10 mouse cellular contexts compared by ENCODE assay signal in the genomic region with DNA sequence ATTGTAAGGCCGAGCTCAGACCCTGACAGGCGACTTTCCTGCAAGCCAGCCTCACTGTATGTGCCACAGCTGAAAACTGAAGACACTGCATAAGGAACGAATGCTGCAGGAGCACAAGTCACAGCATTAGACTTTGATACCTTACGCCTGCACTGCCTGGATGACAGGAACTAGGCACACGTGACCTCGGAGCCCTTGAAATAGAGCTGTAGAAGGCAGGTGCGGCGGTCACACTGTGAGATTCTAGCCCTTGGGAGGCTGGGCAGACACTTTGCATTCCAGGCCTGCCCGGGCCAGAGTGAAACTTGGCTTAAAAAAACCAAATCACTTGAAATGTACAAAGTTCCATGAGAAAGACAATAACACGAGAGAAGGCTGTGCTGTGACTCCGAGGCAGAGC. TPM values are rescaled to one million over a fixed set of nuclear protein-coding genes. Genes with fewer than 3 reads are reported as not detected.
DNase-seq lines count a peak whose midpoint lies in the region; ATAC-seq lines count a peak whose summit lies in the region.
"Had no signal": no experiment of that assay in that cellular context is flagged by ENCODE, and none has a peak within 500 bp of the region (broad histone marks: within the 10 kb centered on the region; RNA-seq: fewer than 3 reads in every experiment).

No protein-coding gene starts in this region.

- WGBS in kidney, embryonic 14.5 days = 88% methylated on average over 11 of the region's 11 CpGs
- WGBS in kidney, embryonic 15.5 days = 79% methylated on average over 11 of the region's 11 CpGs
- 91% methylated on average over 11 of the region's 11 CpGs for WGBS in forebrain, embryonic 16.5 days
- WGBS in midbrain, embryonic 13.5 days = 91% methylated on average over 11 of the region's 11 CpGs

- H3K27me3 ChIP-seq in kidney, embryonic 14.5 days (ENCODE audit: control insufficient read depth, insufficient read depth, low read length) = no peaks in the 10 kb centered on the region
- H3K27me3 ChIP-seq in kidney, embryonic 15.5 days = no peaks in the 10 kb centered on the region
- H3K27me3 ChIP-seq in forebrain, embryonic 16.5 days (replicated peaks; ENCODE audit: control insufficient read depth, insufficient read depth, low read length) = no peaks in the 10 kb centered on the region
- H3K27me3 ChIP-seq in midbrain, embryonic 13.5 days = no peaks in the 10 kb centered on the region
- H3K27me3 ChIP-seq: limb, embryonic 12.5 days had no signal

- no peak overlapping the region for H3K4me2 ChIP-seq in kidney, embryonic 14.5 days (replicated peaks; ENCODE audit: low read depth, low read length)
- H3K4me2 ChIP-seq in kidney, embryonic 15.5 days = no peak overlapping the region
- no peak overlapping the region for H3K4me2 ChIP-seq in forebrain, embryonic 16.5 days (ENCODE audit: low read length)
- no peak overlapping the region for H3K4me2 ChIP-seq in midbrain, embryonic 13.5 days (replicated peaks)
- H3K4me2 ChIP-seq: limb, embryonic 12.5 days had no signal

- no peaks in the 10 kb centered on the region for H3K4me1 ChIP-seq in kidney, embryonic 14.5 days (ENCODE audit: control insufficient read depth, insufficient read depth, low read length)
- no peaks in the 10 kb centered on the region for H3K4me1 ChIP-seq in kidney, embryonic 15.5 days
- no peaks in the 10 kb centered on the region for H3K4me1 ChIP-seq in forebrain, embryonic 16.5 days (replicated peaks; ENCODE audit: control insufficient read depth, insufficient read depth, low read length)
- no peaks in the 10 kb centered on the region for H3K4me1 ChIP-seq in midbrain, embryonic 13.5 days (replicated peaks)
- H3K4me1 ChIP-seq: limb, embryonic 12.5 days had no signal

- DNase-seq in kidney, adult 11 months = peak; percentile 85
- DNase-seq in gastrocnemius, adult 8-10 months (ENCODE audit: low spot score in 2 of 2) = peak; percentile 35 to 66
- DNase-seq in naive thymus-derived CD4-positive, alpha-beta T cell, adult 2 months (ENCODE audit: low read depth) = peak; percentile 25
- no peak for DNase-seq in right cerebral cortex, adult 2 months (ENCODE audit: low spot score in 2 of 2)
- DNase-seq: adrenal gland, adult 2 months had no signal

- H3K9ac ChIP-seq in kidney, embryonic 14.5 days (ENCODE audit: low read depth, low read length) = no peak overlapping the region
- no peak overlapping the region for H3K9ac ChIP-seq in kidney, embryonic 15.5 days
- H3K9ac ChIP-seq in forebrain, embryonic 16.5 days (replicated peaks; ENCODE audit: low read depth, low read length) = no peak overlapping the region
- no peak overlapping the region for H3K9ac ChIP-seq in midbrain, embryonic 13.5 days (replicated peaks)
- H3K9ac ChIP-seq: limb, embryonic 12.5 days had no signal

- ATAC-seq in kidney, embryonic 14.5 days (ENCODE audit: low FRiP score, low TSS enrichment) = no peak
- ATAC-seq in kidney, embryonic 15.5 days (replicated peaks; ENCODE audit: low FRiP score) = peak; percentile 66
- ATAC-seq in forebrain, embryonic 16.5 days = no peak
- no peak for ATAC-seq in midbrain, embryonic 13.5 days

- H3K36me3 ChIP-seq in kidney, embryonic 14.5 days (ENCODE audit: control insufficient read depth, insufficient read depth, low read length) = peaks cover 14% of the 10 kb centered on the region; the same call in 1 of the 2 replicates
- peaks cover 27% of the 10 kb centered on the region for H3K36me3 ChIP-seq in kidney, embryonic 15.5 days
- H3K36me3 ChIP-seq in forebrain, embryonic 16.5 days (ENCODE audit: control insufficient read depth, insufficient read depth) = no peaks in the 10 kb centered on the region
- H3K36me3 ChIP-seq in midbrain, embryonic 13.5 days = peaks cover 6% of the 10 kb centered on the region

- H3K27ac ChIP-seq in kidney, embryonic 14.5 days (ENCODE audit: low read depth, low read length) = no peak overlapping the region
- no peak overlapping the region for H3K27ac ChIP-seq in kidney, embryonic 15.5 days
- no peak overlapping the region for H3K27ac ChIP-seq in forebrain, embryonic 16.5 days (ENCODE audit: low read length)
- no peak overlapping the region for H3K27ac ChIP-seq in midbrain, embryonic 13.5 days
- H3K27ac ChIP-seq: limb, embryonic 12.5 days had no signal

- no peaks in the 10 kb centered on the region for H3K9me3 ChIP-seq in kidney, embryonic 14.5 days (ENCODE audit: control insufficient read depth, low read length)
- H3K9me3 ChIP-seq in kidney, embryonic 15.5 days (replicated peaks) = no peaks in the 10 kb centered on the region
- no peaks in the 10 kb centered on the region for H3K9me3 ChIP-seq in forebrain, embryonic 16.5 days (ENCODE audit: control insufficient read depth, low read length)
- H3K9me3 ChIP-seq in midbrain, embryonic 13.5 days = no peaks in the 10 kb centered on the region
- H3K9me3 ChIP-seq: limb, embryonic 12.5 days had no signal

- no peak overlapping the region for H3K4me3 ChIP-seq in kidney, embryonic 14.5 days (ENCODE audit: low read length)
- no peak overlapping the region for H3K4me3 ChIP-seq in kidney, embryonic 15.5 days (replicated peaks)
- no peak overlapping the region for H3K4me3 ChIP-seq in forebrain, embryonic 16.5 days (replicated peaks; ENCODE audit: low read length)
- H3K4me3 ChIP-seq in midbrain, embryonic 13.5 days (replicated peaks) = no peak overlapping the region
- H3K4me3 ChIP-seq: limb, embryonic 12.5 days had no signal

RNA-seq across cellular contexts. Expression of gene Stxbp3, which starts 9.8 kb away (rescaled TPM):
- 27.5 and 32.1 TPM in 2 replicates for polyA plus RNA-seq in kidney, embryonic 14.5 days (2014; fragmentation: Nextera tagmentation; extraction: Ambion mirVana)
- 10 to 100 TPM; 34.9 to 50.3 (median 38.4) TPM for total RNA-seq in gastrocnemius, adult 8-10 months (2022)
- polyA plus RNA-seq in kidney, embryonic 15.5 days (2015; fragmentation: Nextera tagmentation; extraction: Ambion mirVana) = 34.9 and 35.6 TPM in 2 replicates
- polyA plus RNA-seq in forebrain, embryonic 16.5 days (2015; fragmentation: Nextera tagmentation; extraction: Ambion mirVana) = 12.8 and 14.5 TPM in 2 replicates
- polyA plus RNA-seq in midbrain, embryonic 13.5 days (2015; fragmentation: Nextera tagmentation; extraction: Ambion mirVana) = 16.0 and 16.1 TPM in 2 replicates

RNA-seq across cellular contexts. Expression of gene Fndc7, which starts 59.3 kb away (rescaled TPM):
- not detected in 2 replicates for polyA plus RNA-seq in kidney, embryonic 14.5 days (2014; fragmentation: Nextera tagmentation; extraction: Ambion mirVana)
- total RNA-seq in gastrocnemius, adult 8-10 months (2022) = not detected
- 0.10 TPM in 1 of 2 replicates, not detected in the other for polyA plus RNA-seq in kidney, embryonic 15.5 days (2015; fragmentation: Nextera tagmentation; extraction: Ambion mirVana)
- not detected in 2 replicates for polyA plus RNA-seq in forebrain, embryonic 16.5 days (2015; fragmentation: Nextera tagmentation; extraction: Ambion mirVana)
- not detected in 2 replicates for polyA plus RNA-seq in midbrain, embryonic 13.5 days (2015; fragmentation: Nextera tagmentation; extraction: Ambion mirVana)

Comparison
In these comparisons a context has a peak if more than half of its experiments do, and no peak if none do; other contexts are left out.
1. DNase-seq: peak in kidney, adult 11 months (single experiment), gastrocnemius, adult 8-10 months (2 of 2) and naive thymus-derived CD4-positive, alpha-beta T cell, adult 2 months (single experiment); none in right cerebral cortex, adult 2 months (0 of 2).